Mouse (Mus musculus) brain, embryonic 14.5 days (tissue): ENCODE data around the gene Clic6.

Experiments
- CTCF ChIP-seq: fragments of 200-500 bp; IDR thresholded peaks from 2 replicates; pipeline ENCODE4 v1.5.1; 2012; ENCODE audit warnings: inconsistent platforms, mild to moderate bottlenecking, moderate library complexity, borderline replicate concordance; ENCODE audit not compliant: insufficient read depth, insufficient read length; ENCODE audit errors: extremely low read depth
- POLR2A ChIP-seq: fragments of 200-500 bp; IDR thresholded peaks from 2 replicates; pipeline ENCODE4 v1.6.1; 2012; ENCODE audit warnings: mild to moderate bottlenecking, inconsistent platforms, borderline replicate concordance; ENCODE audit not compliant: poor library complexity, insufficient read depth, insufficient read length, severe bottlenecking; ENCODE audit errors: extremely low read depth

GRCm38 (mm10) chr16:92452609-92453008 is 32.9 kb upstream of the Clic6 start:
- peak; percentile 41; the same call in 1 of the 2 replicates for TF ChIP-seq CTCF
- no peak for TF ChIP-seq POLR2A
